Mouse (Mus musculus) right cerebral cortex, adult 18-20 months (tissue): Measurements from ENCODE around the gene Gm36176.
"Not testable (repeated sequence)": the region's sequence is repeated elsewhere in the genome, so short reads cannot be mapped to it uniquely, and the experiment has no call there.

Experiments
- DNase-seq: peaks from one replicate; pipeline ENCODE4 v3.0.0; 2022; ENCODE audit warnings: mixed read lengths

Gene Gm36176

GRCm38 (mm10) chr10:77846503-77846902 is at the start of gene Gm36176:
Gm36176 (plus strand) TSS chr10:77846803.
- no peak for DNase-seq

GRCm38 (mm10) chr10:77797677-77798076 is 48.9 kb upstream of the Gm36176 start:
- no peak for DNase-seq

GRCm38 (mm10) chr10:77798164-77798920 is 48.3 kb upstream of the Gm36176 start:
- not testable (repeated sequence) for DNase-seq

- DNase-seq: no peak
These were observed 47.6 kb upstream of the Gm36176 start, which contains the start of gene Gm19668 for GRCm38 (mm10) chr10:77798921-77799508. Gm19668 (minus strand) TSS chr10:77799133.

- DNase-seq: no peak
These were observed 42.5 kb upstream of the Gm36176 start for GRCm38 (mm10) chr10:77804095-77804494.

- no peak for DNase-seq
These were observed 34.9 kb upstream of the Gm36176 start, which contains the start of gene Gm9507 for GRCm38 (mm10) chr10:77811743-77812142. Gm9507 (minus strand) TSS chr10:77811843.

GRCm38 (mm10) chr10:77814382-77814781 is 32.2 kb upstream of the Gm36176 start, which contains the start of gene Gm2696:
Gm2696 (plus strand) TSS chr10:77814682.
- DNase-seq: no peak

- DNase-seq: no peak
These were observed 31.1 kb upstream of the Gm36176 start for GRCm38 (mm10) chr10:77815514-77815913.

GRCm38 (mm10) chr10:77818523-77818922 is 28.1 kb upstream of the Gm36176 start:
- no peak for DNase-seq

GRCm38 (mm10) chr10:77819203-77819602 is 27.4 kb upstream of the Gm36176 start:
- no peak for DNase-seq

- no peak for DNase-seq
These were observed 19.7 kb upstream of the Gm36176 start, which contains the start of gene Krtap10-4 for GRCm38 (mm10) chr10:77826951-77827350. Krtap10-4 (minus strand) TSS chr10:77827095.

- peak; percentile 12 for DNase-seq
These were observed 11.0 kb upstream of the Gm36176 start, which contains the start of gene Krtap10-10 for GRCm38 (mm10) chr10:77835647-77836046. Krtap10-10 (plus strand) TSS chr10:77835947.

GRCm38 (mm10) chr10:77839006-77839405 is 7.6 kb upstream of the Gm36176 start:
- no peak for DNase-seq

GRCm38 (mm10) chr10:77846961-77847360 is 358 bp downstream of the Gm36176 start:
- DNase-seq: no peak

- no peak for DNase-seq
These were observed 935 bp downstream of the Gm36176 start for GRCm38 (mm10) chr10:77847538-77847937.

GRCm38 (mm10) chr10:77852559-77852958 is 6.0 kb downstream of the Gm36176 start, which contains the start of gene Gm10318:
Gm10318 (plus strand) TSS chr10:77852859.
- DNase-seq: no peak

- DNase-seq: no peak
These were observed 15.1 kb downstream of the Gm36176 start, which contains the start of gene Gm3285 for GRCm38 (mm10) chr10:77861675-77862074. Gm3285 (plus strand) TSS chr10:77861975.

- no peak for DNase-seq
These were observed 17.6 kb downstream of the Gm36176 start for GRCm38 (mm10) chr10:77864067-77864761.

- DNase-seq: no peak
These were observed 18.1 kb downstream of the Gm36176 start for GRCm38 (mm10) chr10:77864762-77865143.

- no peak for DNase-seq
These were observed 20.9 kb downstream of the Gm36176 start for GRCm38 (mm10) chr10:77867546-77867945.

GRCm38 (mm10) chr10:77869651-77870050 is 23.0 kb downstream of the Gm36176 start:
- no peak for DNase-seq

GRCm38 (mm10) chr10:77878985-77879384 is 32.4 kb downstream of the Gm36176 start:
- DNase-seq: peak; percentile 43

- no peak for DNase-seq
These were observed 33.7 kb downstream of the Gm36176 start for GRCm38 (mm10) chr10:77880305-77880704.
